Mouse (Mus musculus) small intestine, adult 2 months (tissue): ENCODE results near the gene Bud23.

Experiments used
- CTCF ChIP-seq: fragments of 200-500 bp; IDR thresholded peaks from 2 replicates; pipeline ENCODE4 v1.5.1; 2012; ENCODE audit warnings: low read depth, mild to moderate bottlenecking, control low read depth, inconsistent platforms, low read length, moderate library complexity, mixed read lengths; ENCODE audit not compliant: insufficient replicate concordance, insufficient read length; ENCODE audit errors: extremely low read depth
- POLR2A ChIP-seq: fragments of 200-500 bp; IDR thresholded peaks from 2 replicates; pipeline ENCODE4 v1.6.1; 2012; ENCODE audit warnings: low read depth, mild to moderate bottlenecking, control low read depth, inconsistent platforms, low read length, moderate library complexity

- TF ChIP-seq POLR2A (no peak), CTCF (no peak)
These were observed 22.1 kb upstream of the Bud23 start for GRCm38 (mm10) chr5:135086871-135087270.
